Mouse (Mus musculus) testis, postnatal 14 days (tissue): ENCODE measurements around the gene Nhlrc2.
"Not testable (repeated sequence)": the region's sequence is repeated elsewhere in the genome, so short reads cannot be mapped to it uniquely, and the experiment has no call there.

Experiments
- DNase-seq: peaks from one replicate; pipeline ENCODE4 v3.0.0; 2021; ENCODE audit warnings: low spot score

Nhlrc2 gene

GRCm38 (mm10) chr19:56548230-56549032 is at the start of gene Nhlrc2:
Nhlrc2 (plus strand) TSS chr19:56548261.
- DNase-seq, result peak; percentile 85

- not testable (repeated sequence) for DNase-seq
These were observed 45.0 kb upstream of the Nhlrc2 start for GRCm38 (mm10) chr19:56503069-56503468.

GRCm38 (mm10) chr19:56503525-56503924 is 44.5 kb upstream of the Nhlrc2 start:
- not testable (repeated sequence) for DNase-seq

GRCm38 (mm10) chr19:56511207-56511606 is 36.9 kb upstream of the Nhlrc2 start:
- not testable (repeated sequence) for DNase-seq

- DNase-seq, result not testable (repeated sequence)
These were observed 34.5 kb upstream of the Nhlrc2 start for GRCm38 (mm10) chr19:56513527-56513926.

GRCm38 (mm10) chr19:56519408-56519807 is 28.7 kb upstream of the Nhlrc2 start:
- DNase-seq, result not testable (repeated sequence)

- not testable (repeated sequence) for DNase-seq
These were observed 17.5 kb upstream of the Nhlrc2 start for GRCm38 (mm10) chr19:56530529-56530928.

- no peak for DNase-seq
These were observed 16.8 kb upstream of the Nhlrc2 start for GRCm38 (mm10) chr19:56531251-56531650.

- DNase-seq, result no peak
These were observed 14.6 kb upstream of the Nhlrc2 start for GRCm38 (mm10) chr19:56533291-56534071.

GRCm38 (mm10) chr19:56534337-56534736 is 13.7 kb upstream of the Nhlrc2 start:
- no peak for DNase-seq

GRCm38 (mm10) chr19:56535064-56535463 is 13.0 kb upstream of the Nhlrc2 start:
- DNase-seq, result no peak

- DNase-seq, result no peak
These were observed 12.3 kb upstream of the Nhlrc2 start for GRCm38 (mm10) chr19:56535765-56536164.

GRCm38 (mm10) chr19:56543320-56543719 is 4.7 kb upstream of the Nhlrc2 start:
- DNase-seq, result no peak

GRCm38 (mm10) chr19:56544681-56545388 is 3.2 kb upstream of the Nhlrc2 start:
- DNase-seq, result no peak

- no peak for DNase-seq
These were observed 2.0 kb upstream of the Nhlrc2 start for GRCm38 (mm10) chr19:56546031-56546430.

GRCm38 (mm10) chr19:56547456-56548229 is 418 bp upstream of the Nhlrc2 start, which contains the start of gene Dclre1a:
Dclre1a (minus strand) TSS chr19:56548222.
- DNase-seq, result peak; percentile 79

- no peak for DNase-seq
These were observed 1.1 kb downstream of the Nhlrc2 start for GRCm38 (mm10) chr19:56549033-56549680.

- no peak for DNase-seq
These were observed 5.1 kb downstream of the Nhlrc2 start for GRCm38 (mm10) chr19:56553177-56553576.

- DNase-seq, result no peak
These were observed 7.9 kb downstream of the Nhlrc2 start for GRCm38 (mm10) chr19:56555972-56556371.

- no peak for DNase-seq
These were observed 14.5 kb downstream of the Nhlrc2 start for GRCm38 (mm10) chr19:56562433-56563138.
